Mouse (Mus musculus) adrenal gland, adult 8-10 months (tissue): ENCODE measurements at regions not wholly inside any gene's neighbourhood (a gene's known extent, or its start where the extent isn't known, plus 50 kb on each side); places are given as distances from the start of the nearest gene placed in this dataset.
A peak's percentile ranks its signal among the peaks of the same experiment; 100 is the strongest.

Experiments
- DNase-seq: peaks from one replicate; pipeline ENCODE4 v3.0.0; 2022

GRCm38 (mm10) chr9:98685548-98685947, 84.1 kb upstream of the Mrps22 start:
- DNase-seq: no peak

GRCm38 (mm10) chr9:98684336-98684735, 82.9 kb upstream of the Mrps22 start:
- DNase-seq: no peak

- DNase-seq: no peak
Observed at GRCm38 (mm10) chr9:98675612-98676011, 74.2 kb upstream of the Mrps22 start.

- DNase-seq: no peak
Observed at GRCm38 (mm10) chr9:98673461-98674114, 72.1 kb upstream of the Mrps22 start.

- no peak for DNase-seq
Observed at GRCm38 (mm10) chr9:98672361-98672760, 70.9 kb upstream of the Mrps22 start.

GRCm38 (mm10) chr9:98668423-98669330, 67.2 kb upstream of the Mrps22 start:
- no peak for DNase-seq

- no peak for DNase-seq
Observed at GRCm38 (mm10) chr9:98667072-98667471, 65.6 kb upstream of the Mrps22 start.

GRCm38 (mm10) chr9:98663011-98663410, 61.6 kb upstream of the Mrps22 start:
- DNase-seq: no peak

GRCm38 (mm10) chr9:98651681-98652080, 50.2 kb upstream of the Mrps22 start:
- DNase-seq: peak; percentile 37
